In the genomic region with DNA sequence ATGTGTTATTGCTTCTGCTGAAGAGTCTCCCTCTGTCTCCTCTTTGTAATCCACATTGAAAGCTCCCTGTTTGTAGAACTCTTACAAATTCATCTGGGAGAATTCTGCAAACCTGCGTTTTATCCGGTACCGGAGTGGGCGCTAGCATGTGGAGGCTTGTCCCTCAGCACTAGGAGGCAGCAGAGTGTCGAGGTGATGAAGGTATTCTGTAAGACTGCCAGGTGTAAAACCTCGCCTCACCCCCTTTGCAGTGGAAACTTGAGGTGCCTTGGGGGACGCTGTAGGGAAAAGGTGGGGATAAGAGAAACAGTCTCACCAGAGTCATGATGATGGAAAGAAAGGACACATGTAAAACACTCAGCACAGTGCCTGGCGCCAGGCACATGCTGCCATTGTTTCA, we compare ENCODE assay signal across 8 mouse cellular contexts. TPM values are rescaled to one million over a fixed set of nuclear protein-coding genes. Genes with fewer than 3 reads are reported as not detected.
DNase-seq lines count a peak whose midpoint lies in the region; ATAC-seq and TF ChIP-seq lines count a peak whose summit lies in the region.

No protein-coding gene starts in this region.

- no peaks in the 10 kb centered on the region for H3K36me3 ChIP-seq in liver, postnatal 0 days (replicated peaks; ENCODE audit: insufficient read depth, low read length)
- H3K36me3 ChIP-seq in liver, embryonic 12.5 days: no peaks in the 10 kb centered on the region
- H3K36me3 ChIP-seq in midbrain, embryonic 13.5 days: no peaks in the 10 kb centered on the region

- TF ChIP-seq CTCF in liver, postnatal 0 days (IDR thresholded peaks at IDR 0.05; ENCODE audit: low read depth): peak; percentile 52

- no peak overlapping the region for H3K4me3 ChIP-seq in liver, postnatal 0 days (ENCODE audit: low read depth, low read length)
- no peak overlapping the region for H3K4me3 ChIP-seq in liver, embryonic 12.5 days
- no peak overlapping the region for H3K4me3 ChIP-seq in midbrain, embryonic 13.5 days (replicated peaks)

- H3K27me3 ChIP-seq in liver, postnatal 0 days (ENCODE audit: insufficient read depth, low read length): no peaks in the 10 kb centered on the region
- H3K27me3 ChIP-seq in liver, embryonic 12.5 days (replicated peaks): peaks cover 13% of the 10 kb centered on the region
- H3K27me3 ChIP-seq in midbrain, embryonic 13.5 days: 0 out of 2 replicates have a peak, but pooled peaks cover 2% of the 10 kb centered on the region

- 32% methylated on average over 8 of the region's 8 CpGs for WGBS in liver, postnatal 0 days (ENCODE audit: insufficient replicate concordance)
- WGBS in liver, embryonic 12.5 days (ENCODE audit: insufficient replicate concordance): 36% methylated on average over 8 of the region's 8 CpGs
- WGBS in midbrain, embryonic 13.5 days: 44% methylated on average over 8 of the region's 8 CpGs

- H3K27ac ChIP-seq in liver, postnatal 0 days (ENCODE audit: low read depth): no peak overlapping the region
- no peak overlapping the region for H3K27ac ChIP-seq in liver, embryonic 12.5 days
- no peak overlapping the region for H3K27ac ChIP-seq in midbrain, embryonic 13.5 days

- DNase-seq in cerebellum, postnatal 10 days: peak; percentile 7 to 11
- DNase-seq in cerebellum, adult 11-12 months: no peak
- DNase-seq in liver, postnatal 0 days: no peak
- DNase-seq in kidney, postnatal 14 days: peak; percentile 34
- peak; percentile 40 for DNase-seq in thymus, postnatal 14 days
- DNase-seq in ovary, postnatal 14 days (ENCODE audit: low spot score): no peak

- no peaks in the 10 kb centered on the region for H3K4me1 ChIP-seq in liver, postnatal 0 days (ENCODE audit: insufficient read depth)
- peaks cover 8% of the 10 kb centered on the region for H3K4me1 ChIP-seq in liver, embryonic 12.5 days
- H3K4me1 ChIP-seq in midbrain, embryonic 13.5 days (replicated peaks): no peaks in the 10 kb centered on the region

- TF ChIP-seq EP300 in liver, postnatal 0 days (IDR thresholded peaks at IDR 0.05; ENCODE audit: low read depth): no peak

- H3K9ac ChIP-seq in liver, postnatal 0 days (replicated peaks): no peak overlapping the region
- no peak overlapping the region for H3K9ac ChIP-seq in liver, embryonic 12.5 days
- H3K9ac ChIP-seq in midbrain, embryonic 13.5 days (replicated peaks): no peak overlapping the region

- no peak for ATAC-seq in liver, postnatal 0 days
- ATAC-seq in liver, embryonic 12.5 days: no peak
- ATAC-seq in midbrain, embryonic 13.5 days: no peak

- H3K4me2 ChIP-seq in liver, postnatal 0 days (ENCODE audit: low read depth, low read length): no peak overlapping the region
- no peak overlapping the region for H3K4me2 ChIP-seq in liver, embryonic 12.5 days
- no peak overlapping the region for H3K4me2 ChIP-seq in midbrain, embryonic 13.5 days (replicated peaks)

- no peaks in the 10 kb centered on the region for H3K9me3 ChIP-seq in liver, postnatal 0 days (ENCODE audit: low read length)
- H3K9me3 ChIP-seq in liver, embryonic 12.5 days (replicated peaks): no peaks in the 10 kb centered on the region
- H3K9me3 ChIP-seq in midbrain, embryonic 13.5 days: no peaks in the 10 kb centered on the region

RNA-seq across cellular contexts. Expression of a gene that starts 14.0 kb away (rescaled TPM):
- 34.9 and 36.4 TPM in 2 replicates for polyA plus RNA-seq in liver, postnatal 0 days (2015; fragmentation: Nextera tagmentation; extraction: Ambion mirVana)
- 71.8 and 73.5 TPM in 2 replicates for polyA plus RNA-seq in liver, embryonic 12.5 days (2016; fragmentation: Nextera tagmentation; extraction: Ambion mirVana)
- polyA plus RNA-seq in midbrain, embryonic 13.5 days (2015; fragmentation: Nextera tagmentation; extraction: Ambion mirVana): 210 and 214 TPM in 2 replicates

RNA-seq across cellular contexts. Expression of a gene that starts 38.0 kb away (rescaled TPM):
- polyA plus RNA-seq in liver, postnatal 0 days (2015; fragmentation: Nextera tagmentation; extraction: Ambion mirVana): 0.08 TPM in 1 of 2 replicates, not detected in the other
- 0.18 TPM in 1 of 2 replicates, not detected in the other for polyA plus RNA-seq in liver, embryonic 12.5 days (2016; fragmentation: Nextera tagmentation; extraction: Ambion mirVana)
- not detected in 2 replicates for polyA plus RNA-seq in midbrain, embryonic 13.5 days (2015; fragmentation: Nextera tagmentation; extraction: Ambion mirVana)

RNA-seq across cellular contexts. Expression of a gene that starts 38.2 kb away (rescaled TPM):
- 18.1 and 21.2 TPM in 2 replicates for polyA plus RNA-seq in liver, postnatal 0 days (2015; fragmentation: Nextera tagmentation; extraction: Ambion mirVana)
- polyA plus RNA-seq in liver, embryonic 12.5 days (2016; fragmentation: Nextera tagmentation; extraction: Ambion mirVana): 39.3 and 40.8 TPM in 2 replicates
- polyA plus RNA-seq in midbrain, embryonic 13.5 days (2015; fragmentation: Nextera tagmentation; extraction: Ambion mirVana): 14.7 and 15.6 TPM in 2 replicates

RNA-seq across cellular contexts. Expression of a gene that starts 54.1 kb away (rescaled TPM):
- 12.4 and 14.6 TPM in 2 replicates for polyA plus RNA-seq in liver, postnatal 0 days (2015; fragmentation: Nextera tagmentation; extraction: Ambion mirVana)
- polyA plus RNA-seq in liver, embryonic 12.5 days (2016; fragmentation: Nextera tagmentation; extraction: Ambion mirVana): 6.6 and 7.6 TPM in 2 replicates
- polyA plus RNA-seq in midbrain, embryonic 13.5 days (2015; fragmentation: Nextera tagmentation; extraction: Ambion mirVana): 0.87 and 0.92 TPM in 2 replicates

Comparison
In these comparisons a context has a peak if more than half of its experiments do, and no peak if none do; other contexts are left out.
1. DNase-seq: peak in cerebellum, postnatal 10 days (2 of 2), kidney, postnatal 14 days (single experiment) and thymus, postnatal 14 days (single experiment); none in cerebellum, adult 11-12 months (single experiment), liver, postnatal 0 days (single experiment) and ovary, postnatal 14 days (single experiment).